Mouse (Mus musculus): ENCODE measurements at regions not wholly inside any gene's neighbourhood (a gene's known extent, or its start where the extent isn't known, plus 50 kb on each side); places are given as distances from the start of the nearest gene placed in this dataset.
"Not testable (repeated sequence)": the region's sequence is repeated elsewhere in the genome, so short reads cannot be mapped to it uniquely, and the experiment has no call there.

- intact Hi-C loops (cut with DNase I) = not testable (repeated sequence)
- peak; percentile 34 for DNase-seq (ENCODE audit: low spot score)
Observed at GRCm38 (mm10) chr12:21784403-21784802, 367.0 kb upstream of the Ywhaq start.

- intact Hi-C loops (cut with DNase I); DNase-seq (ENCODE audit: low spot score): not testable (repeated sequence)
Observed at GRCm38 (mm10) chr12:21778717-21779116, 361.3 kb upstream of the Ywhaq start.

DNA sequence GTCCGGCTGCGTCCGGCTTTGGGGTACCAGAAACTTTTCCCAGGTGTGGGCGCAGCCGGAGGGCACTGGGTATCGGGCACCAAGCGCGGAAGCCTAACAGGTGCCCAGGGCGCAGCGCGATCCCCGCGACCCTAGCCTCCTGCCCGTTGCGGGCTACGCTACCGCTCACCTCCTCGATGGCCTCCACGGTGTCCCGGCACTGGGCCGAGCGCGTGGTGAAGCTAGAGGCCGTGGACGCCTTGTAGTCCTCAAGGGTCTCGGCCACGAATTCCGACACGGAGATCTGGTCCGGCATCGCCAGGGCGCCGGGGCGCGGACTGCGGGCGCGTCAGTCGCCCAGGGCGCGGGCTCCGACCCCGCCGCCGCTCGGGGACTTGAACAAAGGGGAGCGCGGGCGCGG, 360.9 kb upstream of the Ywhaq start:
- DNase-seq (ENCODE audit: low spot score); intact Hi-C loops (cut with DNase I): not testable (repeated sequence)

DNA sequence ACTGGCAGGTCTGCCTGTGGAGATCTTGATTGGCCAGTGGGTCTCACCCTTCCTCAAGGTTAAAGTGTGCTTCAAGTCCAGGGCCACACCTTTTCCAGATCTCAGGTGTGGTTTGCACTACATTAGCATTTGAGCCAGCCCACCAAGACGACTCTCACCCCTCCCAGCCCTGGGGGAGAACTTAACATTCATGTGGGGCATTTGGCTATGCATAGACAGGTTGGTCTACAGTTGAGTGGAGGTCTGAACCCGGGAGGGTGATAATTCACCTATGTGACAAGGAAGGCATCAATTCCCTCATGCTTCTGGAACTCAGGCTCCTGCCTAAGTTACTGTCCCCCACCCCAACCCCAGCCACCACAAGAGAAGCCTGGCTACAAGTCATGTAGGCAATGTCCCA, 350.3 kb upstream of the Ywhaq start:
- DNase-seq (ENCODE audit: low spot score); intact Hi-C loops (cut with DNase I): not testable (repeated sequence)

Measured in heart, postnatal 25 days (tissue).